Mouse (Mus musculus) regulatory T cell (primary cell): ENCODE results near the gene Mark3.

ENCODE experiments used
- in situ Hi-C: fragments of 300-600 bp; cut with MboI, MseI; formaldehyde crosslinking; loops from one replicate; pipeline ENCODE4 v1.15.1; 2025; ENCODE audit warnings: high pct_unique_total_duplicates

Gene Mark3

GRCm38 (mm10) chr12:111559647-111560258, 14.6 kb upstream of the Mark3 start:
- in situ Hi-C loops: loop anchor here (25.0 kb wide), 1 partner anchor 1072 kb away; no protein-coding TSS in a partner anchor

DNA sequence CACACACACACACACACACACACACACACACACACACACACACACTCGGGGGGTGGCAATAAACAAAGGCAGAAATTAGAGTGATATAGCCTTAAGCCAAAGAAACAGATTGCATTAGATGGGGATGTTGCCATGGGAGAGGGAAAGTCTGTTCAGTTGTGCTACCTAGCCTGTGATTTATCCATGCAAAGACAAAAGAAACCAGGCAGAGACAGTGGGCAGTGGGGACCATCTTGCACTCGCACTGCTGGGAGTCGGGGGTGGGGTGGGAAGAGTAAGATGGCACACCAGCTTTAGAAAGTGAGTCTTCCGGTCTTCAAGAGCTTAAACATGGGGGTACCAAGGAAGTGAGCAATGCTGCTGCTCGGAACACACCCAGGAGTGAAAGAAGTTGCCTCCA, 14.0 kb upstream of the Mark3 start:
- in situ Hi-C loops: loop anchor here (25.0 kb wide), 1 partner anchor 1073 kb away; no protein-coding TSS in a partner anchor

DNA sequence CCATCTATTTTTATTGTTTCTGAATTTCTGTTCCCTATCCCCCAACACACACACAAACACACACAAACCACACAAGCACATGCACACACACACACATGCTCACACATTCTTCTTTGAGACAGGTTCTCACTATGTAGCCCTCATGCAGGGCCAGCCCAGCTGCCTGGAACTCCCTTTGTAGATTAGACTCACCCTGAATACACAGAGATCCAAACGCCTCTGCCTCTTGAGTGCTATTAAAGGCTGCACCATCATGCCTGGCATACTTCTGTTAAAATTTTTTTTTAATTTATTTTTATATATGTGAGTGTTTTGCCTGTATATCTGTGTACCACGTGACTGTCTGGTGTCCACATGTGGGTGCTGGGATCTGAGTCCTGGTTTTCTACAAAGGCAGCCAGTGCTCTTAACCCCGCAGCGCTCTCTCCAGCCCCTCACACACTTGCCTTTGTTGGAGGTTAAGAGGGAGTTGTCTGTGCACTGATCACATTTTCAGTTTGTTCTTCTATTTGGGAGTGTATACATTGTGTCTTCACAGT, 12.0 kb upstream of the Mark3 start:
- in situ Hi-C loops: loop anchor here (25.0 kb wide), 1 partner anchor 1075 kb away; no protein-coding TSS in a partner anchor

DNA sequence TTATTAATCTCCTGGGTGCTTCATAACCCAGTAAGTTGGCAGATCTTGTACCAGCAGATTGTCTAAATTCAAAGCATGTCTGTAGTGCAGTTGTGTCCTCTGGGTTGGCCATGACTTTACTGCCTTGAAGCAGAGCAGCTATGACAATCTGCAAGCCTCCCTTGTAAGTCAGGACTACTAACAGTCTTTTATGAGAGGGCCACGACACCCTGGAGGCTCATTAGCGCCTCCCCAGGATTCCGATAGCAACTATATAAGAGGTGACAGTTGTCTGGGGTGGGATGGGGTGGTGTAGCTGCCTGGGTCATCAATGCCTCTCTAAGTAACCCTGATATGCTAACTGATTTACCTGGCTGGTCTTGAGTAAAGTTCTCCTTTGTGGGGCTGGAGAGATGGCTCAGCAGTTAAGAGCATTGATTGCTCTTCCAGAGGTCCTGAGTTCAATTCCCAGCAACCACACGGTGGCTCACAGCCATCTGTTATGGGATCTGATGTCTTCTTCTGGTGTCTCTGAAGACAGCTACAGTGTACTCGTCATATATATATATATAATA, 11.2 kb upstream of the Mark3 start:
- in situ Hi-C loops: loop anchor here (25.0 kb wide), 1 partner anchor 1076 kb away; no protein-coding TSS in a partner anchor

DNA sequence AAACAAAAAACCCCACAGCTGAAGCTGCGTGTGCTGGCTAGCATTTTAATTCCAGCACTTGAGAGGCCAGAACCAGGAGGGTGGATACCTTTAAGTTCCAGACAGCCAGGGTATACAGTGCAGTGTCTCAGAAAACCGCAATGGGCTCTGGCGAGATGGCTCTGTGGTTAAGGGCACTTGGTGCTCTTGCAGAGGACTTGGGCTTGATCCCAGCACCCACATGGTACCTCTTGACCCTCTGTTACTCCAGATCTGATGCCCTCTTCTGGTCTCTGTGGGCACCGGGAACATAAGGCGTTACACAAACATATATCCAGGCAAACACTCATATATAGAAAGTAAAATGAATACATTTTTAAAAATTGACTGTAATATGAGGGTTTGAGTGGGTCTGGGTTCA, 9.0 kb upstream of the Mark3 start:
- in situ Hi-C loops: loop anchor here (25.0 kb wide), 1 partner anchor 1078 kb away; no protein-coding TSS in a partner anchor

DNA sequence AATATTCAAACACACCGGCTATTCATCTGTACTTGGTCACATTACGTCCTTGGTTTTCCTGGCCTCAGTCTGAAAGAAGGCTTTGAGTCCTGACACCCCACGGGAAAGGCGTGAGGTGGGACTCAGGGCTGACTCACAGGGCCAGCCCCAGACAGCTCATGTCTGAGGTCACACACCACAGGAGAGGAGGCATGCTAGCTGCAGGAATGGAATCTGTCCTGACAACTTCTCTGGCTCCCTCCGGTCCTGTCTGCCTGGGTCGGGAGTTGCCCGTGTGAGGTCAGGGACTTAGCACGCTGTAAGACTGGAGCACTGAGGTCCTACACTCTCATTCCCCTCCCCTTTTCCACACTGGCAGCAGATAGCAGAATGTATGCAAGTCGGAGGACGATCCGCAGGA, 5.5 kb upstream of the Mark3 start:
- in situ Hi-C loops: loop anchor here (25.0 kb wide), 1 partner anchor 1082 kb away; no protein-coding TSS in a partner anchor

- in situ Hi-C loops: loop anchor here (25.0 kb wide), 1 partner anchor 1085 kb away; no protein-coding TSS in a partner anchor
These were observed 1.9 kb upstream of the Mark3 start for GRCm38 (mm10) chr12:111572406-111572805.

DNA sequence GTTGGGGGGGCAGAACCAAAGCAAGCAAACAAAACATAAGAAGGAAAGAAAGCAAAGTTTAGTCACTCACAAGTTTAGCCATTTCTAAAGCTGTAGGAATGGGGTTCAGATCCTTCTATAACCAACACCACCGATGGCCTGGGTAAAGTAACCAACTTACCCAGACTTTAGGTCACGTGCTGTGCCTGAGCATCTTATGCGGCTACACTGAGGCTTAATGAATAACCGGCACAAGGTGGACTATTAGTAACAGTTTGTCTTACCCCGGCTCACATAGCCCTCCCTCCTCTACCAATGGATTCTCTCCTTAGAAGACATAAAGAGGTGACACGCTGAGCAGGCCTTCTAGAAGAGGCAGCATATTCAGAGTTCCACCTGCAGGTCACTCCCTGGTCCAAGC, 1.0 kb upstream of the Mark3 start:
- in situ Hi-C loops: loop anchor here (25.0 kb wide), 1 partner anchor 1086 kb away; no protein-coding TSS in a partner anchor

- in situ Hi-C loops: loop anchor here (25.0 kb wide), 1 partner anchor 1088 kb away; no protein-coding TSS in a partner anchor
These were observed 840 bp downstream of the Mark3 start for GRCm38 (mm10) chr12:111574887-111575838.

DNA sequence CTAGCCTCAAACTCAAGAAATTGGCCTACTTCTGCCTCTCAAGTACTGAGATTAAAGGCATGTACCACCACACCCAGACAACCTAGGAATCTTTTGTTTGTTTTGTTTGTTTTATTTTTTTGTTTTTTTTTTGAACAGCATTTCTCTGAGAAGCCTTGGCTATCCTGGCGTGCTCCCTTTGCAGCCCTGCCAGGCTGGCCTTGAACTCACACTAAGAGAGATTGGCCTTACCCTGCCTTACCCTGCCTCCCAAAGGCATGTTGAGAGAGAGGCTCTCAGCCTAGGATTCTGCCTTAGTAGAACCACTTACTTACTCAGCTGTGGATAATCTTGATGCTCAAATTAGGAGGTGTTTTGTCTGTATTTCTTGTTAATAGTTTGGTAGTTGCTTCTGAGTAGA, 8.7 kb downstream of the Mark3 start:
- in situ Hi-C loops: no loop called here

GRCm38 (mm10) chr12:111584401-111584800, 10.1 kb downstream of the Mark3 start:
- in situ Hi-C loops: no loop called here

DNA sequence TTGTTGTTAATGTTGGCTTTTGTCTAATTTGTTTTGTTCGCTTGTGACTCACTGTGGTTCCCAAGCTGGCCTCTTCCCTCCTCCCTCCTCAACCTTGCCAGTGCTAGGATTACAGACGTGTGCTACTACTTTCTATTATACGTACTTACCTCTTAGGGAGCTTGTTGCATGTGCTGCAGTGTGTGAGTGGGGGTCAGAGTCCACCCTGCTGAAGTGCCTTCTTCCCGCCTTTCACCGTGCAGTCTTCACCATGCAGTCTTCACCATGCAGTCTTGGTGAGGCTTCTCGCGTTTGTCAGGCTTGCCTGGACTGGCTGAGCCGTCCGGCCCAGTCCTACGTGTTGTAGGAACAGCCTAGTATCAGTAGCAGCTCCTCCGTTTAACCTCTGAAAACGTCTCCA, 12.9 kb downstream of the Mark3 start:
- in situ Hi-C loops: no loop called here

DNA sequence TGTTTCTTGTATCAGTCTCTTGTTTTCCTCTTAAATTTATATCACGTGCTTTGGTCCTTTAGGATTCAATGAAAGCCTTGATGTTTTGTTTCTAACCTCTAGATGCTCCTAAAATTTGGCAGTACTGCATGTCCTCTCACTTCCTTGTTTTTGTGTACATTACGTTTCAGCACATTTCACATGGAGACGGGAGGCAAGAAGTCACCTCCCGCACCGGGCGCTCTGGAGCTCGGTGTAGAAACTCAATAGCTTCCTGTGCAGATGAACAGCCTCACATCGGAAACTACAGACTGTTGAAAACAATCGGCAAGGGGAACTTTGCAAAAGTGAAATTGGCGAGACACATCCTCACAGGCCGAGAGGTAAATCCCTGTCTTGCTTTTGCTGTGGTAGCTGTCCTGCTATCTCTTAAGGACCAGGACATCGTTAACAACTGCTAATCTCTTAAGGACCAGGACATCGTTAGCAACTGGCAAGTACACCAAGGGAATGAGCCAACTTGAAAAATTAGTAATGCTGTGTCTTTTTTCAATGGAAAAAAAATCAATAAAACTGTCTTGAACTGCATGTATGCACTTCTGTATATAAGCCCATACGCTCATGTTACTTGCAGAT, 18.2 kb downstream of the Mark3 start:
- in situ Hi-C loops: no loop called here

DNA sequence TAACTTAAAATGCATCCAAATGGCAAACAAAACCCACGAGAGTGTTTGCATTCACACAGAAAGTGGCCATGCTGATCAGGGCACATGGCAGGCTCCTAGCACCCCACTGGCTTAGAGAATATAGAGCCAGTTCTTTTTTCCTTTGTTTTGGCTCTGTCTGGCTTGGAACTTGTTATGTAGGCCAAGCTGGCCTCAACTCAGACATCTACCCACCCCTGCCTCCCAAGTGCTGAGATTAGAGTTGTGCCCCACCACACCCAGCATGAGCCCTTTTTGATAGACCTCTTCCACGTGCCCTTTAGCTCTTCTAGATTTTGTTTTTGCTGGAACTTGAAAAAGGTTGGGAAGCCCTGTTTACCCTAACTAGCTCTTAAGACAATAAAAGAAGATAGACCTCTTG, 19.5 kb downstream of the Mark3 start:
- in situ Hi-C loops: no loop called here

- in situ Hi-C loops: no loop called here
These were observed 23.0 kb downstream of the Mark3 start for GRCm38 (mm10) chr12:111597310-111597709.

DNA sequence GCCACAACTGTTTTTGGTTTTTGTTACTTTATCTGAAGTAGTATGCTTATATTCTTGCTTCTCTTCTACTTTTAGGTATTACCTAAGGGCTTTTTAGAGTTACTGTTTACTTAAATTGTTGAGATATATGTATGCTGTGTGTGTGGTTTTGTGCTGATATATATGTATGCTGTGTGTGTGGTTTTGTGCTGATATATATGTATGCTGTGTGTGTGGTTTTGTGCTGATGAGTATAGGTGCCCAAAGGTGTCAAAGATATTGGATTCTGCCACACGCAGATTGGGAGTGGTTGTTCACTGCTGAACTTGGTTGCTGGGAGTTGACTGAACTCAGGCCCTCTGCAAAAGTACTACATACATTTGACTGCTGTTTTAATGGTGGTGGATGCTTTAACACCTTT, 24.6 kb downstream of the Mark3 start:
- in situ Hi-C loops: no loop called here

DNA sequence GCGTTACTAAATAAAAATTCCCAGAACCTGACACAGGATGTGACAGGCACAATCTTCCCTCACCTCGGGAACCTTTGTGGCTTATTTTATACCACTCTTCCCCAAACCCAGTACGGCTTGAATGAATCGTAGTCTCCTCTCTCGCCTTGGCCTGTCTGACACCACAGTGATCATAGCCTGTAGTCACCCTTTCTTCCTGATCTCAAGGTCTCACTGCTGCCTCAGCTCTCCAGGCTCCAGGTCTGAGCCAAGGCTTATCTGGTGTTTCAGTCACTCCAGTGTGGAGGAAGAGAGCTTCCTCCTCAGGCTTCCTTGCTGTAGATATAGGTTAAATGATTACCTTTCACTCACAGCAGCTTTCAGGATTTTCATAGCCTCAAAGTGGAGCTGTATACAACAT, 25.3 kb downstream of the Mark3 start:
- in situ Hi-C loops: no loop called here

- in situ Hi-C loops: no loop called here
These were observed 29.5 kb downstream of the Mark3 start for GRCm38 (mm10) chr12:111603871-111604270.

DNA sequence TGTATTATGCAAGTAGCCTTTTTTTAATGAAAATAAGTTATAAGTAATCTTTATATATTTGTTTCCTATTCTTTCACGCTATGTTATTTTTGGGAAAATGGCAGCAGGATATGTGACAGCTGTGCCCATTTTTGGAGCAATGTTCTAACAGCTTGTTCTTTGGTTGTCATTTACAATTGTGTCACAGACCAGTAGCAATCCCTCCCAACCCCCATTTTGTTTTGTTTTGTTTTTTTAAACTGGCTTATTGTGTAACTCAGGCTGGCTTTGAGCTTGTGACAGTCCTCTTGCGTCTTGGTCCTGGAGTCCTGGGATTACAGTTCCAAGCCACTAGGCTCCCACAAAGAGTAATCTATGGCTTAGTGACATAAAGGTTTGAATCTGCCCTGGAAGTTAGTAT, 31.3 kb downstream of the Mark3 start:
- in situ Hi-C loops: no loop called here

DNA sequence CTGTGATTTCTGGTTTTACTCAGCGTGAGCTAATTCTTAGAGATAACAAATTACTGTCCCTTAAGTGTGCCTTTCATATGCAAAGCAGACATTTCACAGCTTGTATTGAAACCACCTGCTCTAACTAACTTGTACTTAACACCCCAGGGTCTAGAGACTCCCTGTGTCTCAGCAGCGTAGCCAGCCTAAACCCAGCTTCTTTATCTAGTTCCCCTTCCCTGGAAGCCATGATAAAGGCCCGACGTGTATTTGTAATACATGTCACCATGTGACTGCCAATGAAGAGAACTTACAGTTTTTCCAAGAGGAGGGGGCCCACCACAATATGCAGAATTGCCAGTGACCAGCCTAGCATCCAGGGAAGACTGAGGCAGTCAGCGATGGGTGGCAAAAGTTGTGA, 33.7 kb downstream of the Mark3 start:
- in situ Hi-C loops: no loop called here

DNA sequence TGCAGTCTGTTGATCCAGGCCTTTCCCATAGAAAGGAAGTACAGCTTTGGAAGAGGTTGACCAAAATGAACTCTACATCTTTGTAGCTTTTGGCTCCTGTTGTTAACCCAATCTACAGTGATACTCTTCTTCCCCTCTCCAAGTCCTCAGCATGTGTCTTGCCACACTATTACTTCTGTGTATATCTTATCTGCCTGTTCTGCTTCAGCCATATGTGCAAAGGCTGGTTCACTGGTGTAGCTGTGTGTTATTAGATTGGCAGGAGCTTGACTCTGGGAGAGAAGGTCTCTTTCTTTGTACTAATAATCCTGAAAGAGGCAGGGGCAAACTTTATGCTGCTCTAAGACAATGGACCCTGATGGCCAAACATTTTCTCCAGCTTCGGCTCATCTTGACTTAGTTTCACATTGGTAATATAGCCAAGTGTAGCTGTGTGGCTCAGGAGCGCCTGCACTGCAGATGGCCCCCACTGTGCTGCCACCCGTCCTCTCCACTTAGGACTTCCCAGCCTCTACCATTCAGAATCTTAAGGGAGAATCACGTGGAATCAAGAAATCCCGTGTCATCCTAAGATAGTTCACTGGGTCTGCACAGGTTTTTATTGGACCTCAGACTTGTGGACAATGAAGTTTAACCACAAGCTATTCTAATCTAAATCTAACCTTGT, 40.3 kb downstream of the Mark3 start:
- in situ Hi-C loops: no loop called here
